Mouse (Mus musculus) cerebellum, adult 9-10 months (tissue): ENCODE measurements around the gene Gm28048.

ENCODE experiments used
- DNase-seq: peaks from one replicate; pipeline ENCODE4 v3.0.0; 2022

Gene Gm28048

GRCm38 (mm10) chr11:22791726-22792125 lies 190.2 kb downstream of the Gm28048 start:
- DNase-seq: no peak

GRCm38 (mm10) chr11:22787833-22788232 lies 194.1 kb downstream of the Gm28048 start:
- no peak for DNase-seq
